Mouse (Mus musculus): ENCODE measurements at regions not wholly inside any gene's neighbourhood (a gene's known extent, or its start where the extent isn't known, plus 50 kb on each side); places are given as distances from the start of the nearest gene placed in this dataset.

- DNase-seq = no peak
Measured at GRCm38 (mm10) chr2:9691906-9692305, 189.1 kb upstream of the 4930412O13Rik start.

- no peak for DNase-seq
Measured at GRCm38 (mm10) chr2:9693351-9693750, 187.7 kb upstream of the 4930412O13Rik start.

- no peak for DNase-seq
Measured at GRCm38 (mm10) chr2:9694178-9694577, 186.9 kb upstream of the 4930412O13Rik start.

- no peak for DNase-seq
Measured at GRCm38 (mm10) chr2:9697591-9698345, 183.3 kb upstream of the 4930412O13Rik start.

- no peak for DNase-seq
Measured at GRCm38 (mm10) chr2:9704266-9704665, 176.8 kb upstream of the 4930412O13Rik start.

- no peak for DNase-seq
Measured at GRCm38 (mm10) chr2:9709466-9709865, 171.6 kb upstream of the 4930412O13Rik start.

GRCm38 (mm10) chr2:9717904-9718303 is 163.1 kb upstream of the 4930412O13Rik start:
- DNase-seq = no peak

GRCm38 (mm10) chr2:9733243-9733642 is 147.8 kb upstream of the 4930412O13Rik start:
- no peak for DNase-seq

GRCm38 (mm10) chr2:9744181-9744580 is 136.9 kb upstream of the 4930412O13Rik start:
- DNase-seq = no peak

GRCm38 (mm10) chr2:9749829-9750788 is 130.9 kb upstream of the 4930412O13Rik start:
- DNase-seq = no peak

- DNase-seq = no peak
Measured at GRCm38 (mm10) chr2:9753691-9754090, 127.4 kb upstream of the 4930412O13Rik start.

GRCm38 (mm10) chr2:9754153-9754552 is 126.9 kb upstream of the 4930412O13Rik start:
- DNase-seq = no peak

GRCm38 (mm10) chr2:9757770-9758420 is 123.2 kb upstream of the 4930412O13Rik start:
- DNase-seq = no peak

GRCm38 (mm10) chr2:9758983-9759382 is 122.1 kb upstream of the 4930412O13Rik start:
- no peak for DNase-seq

- no peak for DNase-seq
Measured at GRCm38 (mm10) chr2:9759389-9760104, 121.5 kb upstream of the 4930412O13Rik start.

GRCm38 (mm10) chr2:9780159-9780558 is 100.9 kb upstream of the 4930412O13Rik start:
- DNase-seq = no peak

GRCm38 (mm10) chr2:9782698-9783097 is 98.4 kb upstream of the 4930412O13Rik start:
- DNase-seq = no peak

GRCm38 (mm10) chr2:9791970-9792369 is 89.1 kb upstream of the 4930412O13Rik start:
- no peak for DNase-seq

- DNase-seq = no peak
Measured at GRCm38 (mm10) chr2:9792381-9792780, 88.7 kb upstream of the 4930412O13Rik start.

GRCm38 (mm10) chr2:9795401-9795800 is 85.7 kb upstream of the 4930412O13Rik start:
- no peak for DNase-seq

GRCm38 (mm10) chr2:9801484-9801883 is 79.6 kb upstream of the 4930412O13Rik start:
- no peak for DNase-seq

- no peak for DNase-seq
Measured at GRCm38 (mm10) chr2:9804306-9804705, 76.7 kb upstream of the 4930412O13Rik start.

All from liver (tissue).